Mouse (Mus musculus): Measurements from ENCODE around the gene AC134908.4. TPM values are rescaled to one million over a fixed set of nuclear protein-coding genes. Genes with fewer than 3 reads are reported as not detected.
"Not testable (repeated sequence)": the region's sequence is repeated elsewhere in the genome, so short reads cannot be mapped to it uniquely, and the experiment has no call there.

AC134908.4 gene
- total RNA-seq, 2 experiments from 2014 or later, result not detected

- DNase-seq, result peak; percentile 84
- intact Hi-C loops (cut with DNase I), result no loop called here
- Histone ChIP-seq H3K4me3 (no peak overlapping the region), H3K27ac (no peak overlapping the region)
- peak; percentile 54 for TF ChIP-seq CTCF (IDR thresholded peaks at IDR 0.05)
Measured at GRCm38 (mm10) chr17:25813471-25813870, 18.0 kb upstream of the AC134908.4 start.

- no peak overlapping the region for H3K27ac ChIP-seq
- no peak for DNase-seq
- no peak for TF ChIP-seq CTCF (IDR thresholded peaks at IDR 0.05)
- H3K4me3 ChIP-seq, result no peak overlapping the region
- intact Hi-C loops (cut with DNase I), result no loop called here
Measured at GRCm38 (mm10) chr17:25810890-25811289, 15.4 kb upstream of the AC134908.4 start.

GRCm38 (mm10) chr17:25809606-25810340 is 14.3 kb upstream of the AC134908.4 start:
- intact Hi-C loops (cut with DNase I), result no loop called here
- DNase-seq, result no peak
- peak overlapping the region; percentile 82 for H3K4me3 ChIP-seq
- TF ChIP-seq CTCF (IDR thresholded peaks at IDR 0.05), result no peak
- peak overlapping the region; percentile 24; the same call in 1 of the 2 replicates for H3K27ac ChIP-seq

GRCm38 (mm10) chr17:25808789-25809605 is 13.5 kb upstream of the AC134908.4 start, which contains the start of gene Fbxl16:
Gene Fbxl16 (plus strand): TSS chr17:25809085.
- TF ChIP-seq CTCF (IDR thresholded peaks at IDR 0.05), result peak; percentile 51
- peak within 1 kb of the TSS; percentile 24; the same call in 1 of the 2 replicates for H3K27ac ChIP-seq
- peak; percentile 83 for DNase-seq
- intact Hi-C loops (cut with DNase I), result no loop called here
- peak within 1 kb of the TSS; percentile 82 for H3K4me3 ChIP-seq

GRCm38 (mm10) chr17:25808028-25808427 is 12.6 kb upstream of the AC134908.4 start:
- DNase-seq, result no peak
- TF ChIP-seq CTCF (IDR thresholded peaks at IDR 0.05), result no peak
- intact Hi-C loops (cut with DNase I), result no loop called here
- peak overlapping the region; percentile 82; the same call in 1 of the 2 replicates for H3K4me3 ChIP-seq
- no peak overlapping the region for H3K27ac ChIP-seq

GRCm38 (mm10) chr17:25807452-25807851 is 12.0 kb upstream of the AC134908.4 start:
- DNase-seq; intact Hi-C loops (cut with DNase I); H3K27ac ChIP-seq; H3K4me3 ChIP-seq: not testable (repeated sequence)

- H3K27ac ChIP-seq, result no peak overlapping the region
- DNase-seq, result no peak
- H3K4me3 ChIP-seq, result no peak overlapping the region
- no peak for TF ChIP-seq CTCF (IDR thresholded peaks at IDR 0.05)
- intact Hi-C loops (cut with DNase I), result no loop called here
Measured at GRCm38 (mm10) chr17:25806507-25806906, 11.0 kb upstream of the AC134908.4 start.

GRCm38 (mm10) chr17:25802825-25803517 is 7.5 kb upstream of the AC134908.4 start:
- intact Hi-C loops (cut with DNase I), result no loop called here
- Histone ChIP-seq H3K27ac (no peak overlapping the region), H3K4me3 (no peak overlapping the region)
- DNase-seq, result peak; percentile 65
- no peak for TF ChIP-seq CTCF (IDR thresholded peaks at IDR 0.05)

- no peak overlapping the region for H3K27ac ChIP-seq
- peak; percentile 97 for TF ChIP-seq CTCF (IDR thresholded peaks at IDR 0.05)
- peak; percentile 68 for DNase-seq
- H3K4me3 ChIP-seq, result no peak overlapping the region
- intact Hi-C loops (cut with DNase I), result loop anchor here (1.0 to 2.0 kb wide), 2 partner anchors 28 to 68 kb away; partner anchors contain the start of gene Narfl
Measured at GRCm38 (mm10) chr17:25801029-25801428, 5.6 kb upstream of the AC134908.4 start.

- H3K4me3 ChIP-seq, result peak within 1 kb of the TSS; percentile 83
- DNase-seq, result peak; percentile 93
- intact Hi-C loops (cut with DNase I), result loop anchor here (10.0 kb wide), 1 partner anchor 222 kb away; the partner anchor contains the start of genes Lmf1 and Sox8
- H3K27ac ChIP-seq, result peak within 1 kb of the TSS; percentile 87
- no peak for TF ChIP-seq CTCF (IDR thresholded peaks at IDR 0.05)
Measured at GRCm38 (mm10) chr17:25796951-25797369, 1.5 kb upstream of the AC134908.4 start, which contains the start of gene Metrn. Gene Metrn (minus strand): TSS chr17:25797136.

GRCm38 (mm10) chr17:25796211-25796771 is 832 bp upstream of the AC134908.4 start:
- peak; percentile 3; the same call in 1 of the 2 replicates for TF ChIP-seq CTCF (IDR thresholded peaks at IDR 0.05)
- DNase-seq, result peak; percentile 85
- Histone ChIP-seq H3K4me3 (peak overlapping the region; percentile 83), H3K27ac (peak overlapping the region; percentile 87)
- intact Hi-C loops (cut with DNase I), result loop anchor here (10.0 kb wide), 1 partner anchor 221 kb away; the partner anchor contains the start of genes Lmf1 and Sox8

- intact Hi-C loops (cut with DNase I), result loop anchor here (10.0 kb wide), 1 partner anchor 220 kb away; the partner anchor contains the start of genes Lmf1 and Sox8
- H3K4me3 ChIP-seq, result 0 out of 2 replicates have a peak overlapping the region, but pooled peaks have one; percentile 12
- no peak for TF ChIP-seq CTCF (IDR thresholded peaks at IDR 0.05)
- DNase-seq, result no peak
- H3K27ac ChIP-seq, result no peak overlapping the region
Measured at GRCm38 (mm10) chr17:25794998-25795397, 461 bp downstream of the AC134908.4 start.
